Mouse (Mus musculus): ENCODE results near the gene Crim1.

Crim1 gene

DNA sequence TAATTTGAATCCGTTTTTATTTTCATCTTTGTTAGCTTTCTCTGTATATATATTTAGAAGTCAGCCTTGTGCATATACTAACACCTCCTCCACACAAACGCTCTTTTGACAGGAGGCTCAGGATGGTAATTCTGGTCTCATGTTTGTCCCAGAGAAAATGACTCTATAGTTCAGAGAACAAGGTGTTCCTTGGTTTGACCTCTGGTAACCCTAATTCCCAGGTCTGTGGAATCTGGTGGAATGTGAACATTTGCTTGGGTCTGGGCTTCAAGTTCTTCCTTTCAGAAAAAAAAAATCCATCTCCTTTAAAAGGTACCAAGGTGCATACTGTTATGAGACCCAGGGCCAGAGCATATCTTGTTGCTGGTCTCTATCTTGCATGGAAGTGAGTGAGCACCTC, 9.6 kb downstream of the Crim1 start:
- DNase-seq (ENCODE audit: low read depth, low spot score) = no peak

- peak; percentile 22 for DNase-seq (ENCODE audit: low read depth, low spot score)
Observed at GRCm38 (mm10) chr17:78211881-78212280, 11.8 kb downstream of the Crim1 start.

GRCm38 (mm10) chr17:78213128-78213527, 13.1 kb downstream of the Crim1 start:
- DNase-seq (ENCODE audit: low read depth, low spot score) = no peak

DNA sequence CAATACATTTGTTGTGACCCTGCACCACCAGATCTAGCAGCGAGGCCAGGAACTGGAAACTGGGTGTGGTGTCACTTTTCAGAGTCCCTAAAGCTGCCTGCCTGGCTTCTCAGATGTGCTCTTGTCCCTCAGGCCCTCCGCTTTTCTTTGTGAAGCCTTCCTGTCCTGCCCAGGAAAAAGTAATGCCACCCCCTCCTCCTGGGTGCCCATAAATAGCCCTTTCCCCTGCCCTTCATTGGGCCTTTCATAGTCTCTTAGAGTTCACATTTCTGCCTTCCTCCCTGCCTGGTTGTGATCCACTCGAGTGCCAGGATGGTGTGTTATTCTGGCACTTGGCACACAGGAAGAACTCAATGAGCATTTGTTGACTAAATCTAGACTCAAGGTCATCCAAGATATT, 16.5 kb downstream of the Crim1 start:
- DNase-seq (ENCODE audit: low read depth, low spot score) = no peak

DNA sequence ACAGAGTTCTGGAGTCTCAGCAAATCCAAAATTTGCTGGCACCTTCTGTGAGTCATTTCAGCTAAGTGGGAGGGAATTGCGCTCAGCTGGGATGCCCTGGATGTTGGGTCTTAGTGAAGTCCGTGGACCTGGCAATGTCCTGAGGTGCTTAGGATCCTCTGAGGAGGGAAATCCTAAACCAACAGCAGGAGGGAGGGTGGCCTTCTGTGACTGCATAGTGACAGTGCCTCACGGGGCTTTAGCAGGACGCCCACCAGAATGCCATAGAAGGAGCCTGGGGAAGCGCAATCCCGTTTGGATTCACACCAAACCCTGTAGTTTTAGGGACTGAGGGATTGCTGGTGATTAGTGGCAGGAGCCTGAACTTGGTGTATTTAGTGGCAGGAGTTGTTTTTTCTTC, 17.4 kb downstream of the Crim1 start:
- no peak for DNase-seq (ENCODE audit: low read depth, low spot score)

- DNase-seq (ENCODE audit: low read depth, low spot score) = no peak
Observed at GRCm38 (mm10) chr17:78218506-78219232, 18.6 kb downstream of the Crim1 start.

DNA sequence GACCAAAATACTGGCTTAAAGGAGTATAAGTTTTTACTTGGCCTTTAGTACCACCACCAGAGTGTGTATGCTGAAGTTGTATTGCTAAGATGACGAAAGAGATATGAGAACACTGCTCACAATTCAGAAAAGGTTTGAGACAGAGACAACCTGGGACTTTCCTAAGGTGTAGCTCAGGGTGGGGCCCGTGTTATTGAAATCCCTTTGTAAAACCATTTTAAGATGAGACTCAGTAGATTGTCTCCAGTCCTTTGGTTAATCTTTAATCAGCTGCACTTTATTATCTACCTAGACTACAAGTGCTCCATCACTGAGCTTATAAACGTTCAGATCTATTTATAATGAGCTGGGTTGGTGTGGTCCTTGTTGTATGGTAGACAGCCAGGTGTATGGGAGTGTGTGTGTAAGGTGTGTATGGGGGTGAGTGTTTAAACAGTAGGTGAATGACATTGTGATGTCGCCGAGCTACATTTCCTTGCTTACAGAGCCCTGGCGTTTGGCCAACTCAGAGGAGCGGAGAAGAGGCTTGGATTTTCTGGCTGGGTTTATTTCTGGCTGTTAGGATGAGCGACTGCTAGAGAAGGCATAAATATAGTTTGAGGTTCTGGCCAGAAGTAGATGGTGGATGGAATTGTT, 21.1 kb downstream of the Crim1 start:
- DNase-seq (ENCODE audit: low read depth, low spot score) = no peak

GRCm38 (mm10) chr17:78221860-78222259, 21.8 kb downstream of the Crim1 start:
- no peak for DNase-seq (ENCODE audit: low read depth, low spot score)

DNA sequence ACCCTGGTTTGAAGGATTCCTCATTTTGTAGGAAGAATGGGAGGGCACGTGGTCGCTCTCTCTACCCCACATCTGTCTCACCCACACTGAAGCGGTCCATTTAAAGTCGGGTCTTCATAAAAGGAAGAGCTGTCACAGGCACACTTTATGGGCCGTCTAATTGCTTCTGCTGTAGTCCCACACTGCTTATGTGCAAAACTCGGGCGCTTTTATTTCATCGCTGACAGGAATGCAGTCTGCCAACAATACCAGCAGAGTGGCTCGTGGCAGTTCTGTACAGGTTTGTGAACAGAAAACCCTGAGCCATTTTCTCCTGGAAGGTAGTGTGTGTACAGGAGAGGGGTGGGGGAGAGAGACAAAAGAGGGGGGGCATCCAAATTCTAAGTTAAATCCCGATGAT, 23.9 kb downstream of the Crim1 start:
- DNase-seq (ENCODE audit: low read depth, low spot score) = peak; percentile 77

- DNase-seq (ENCODE audit: low read depth, low spot score) = no peak
Observed at GRCm38 (mm10) chr17:78225547-78225946, 25.5 kb downstream of the Crim1 start.

DNA sequence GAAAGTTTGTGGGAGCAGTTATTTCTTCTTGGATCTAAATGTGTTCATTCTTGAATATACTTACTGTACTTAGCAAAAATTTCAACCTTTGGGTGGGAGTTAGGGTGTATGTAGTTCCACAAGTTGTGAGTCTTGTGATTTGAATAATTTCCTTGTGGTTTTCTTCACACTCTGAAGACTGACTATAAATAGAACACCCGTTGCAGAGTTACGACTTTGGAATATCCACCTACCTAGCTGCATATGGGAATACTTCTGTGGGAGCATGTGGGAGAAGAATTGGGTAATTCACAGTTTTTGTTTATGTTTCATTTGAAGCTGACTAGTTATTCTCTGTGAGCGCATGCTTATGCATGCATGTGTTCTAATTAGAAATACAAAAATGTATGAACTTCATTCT, 27.2 kb downstream of the Crim1 start:
- no peak for DNase-seq (ENCODE audit: low read depth, low spot score)

DNA sequence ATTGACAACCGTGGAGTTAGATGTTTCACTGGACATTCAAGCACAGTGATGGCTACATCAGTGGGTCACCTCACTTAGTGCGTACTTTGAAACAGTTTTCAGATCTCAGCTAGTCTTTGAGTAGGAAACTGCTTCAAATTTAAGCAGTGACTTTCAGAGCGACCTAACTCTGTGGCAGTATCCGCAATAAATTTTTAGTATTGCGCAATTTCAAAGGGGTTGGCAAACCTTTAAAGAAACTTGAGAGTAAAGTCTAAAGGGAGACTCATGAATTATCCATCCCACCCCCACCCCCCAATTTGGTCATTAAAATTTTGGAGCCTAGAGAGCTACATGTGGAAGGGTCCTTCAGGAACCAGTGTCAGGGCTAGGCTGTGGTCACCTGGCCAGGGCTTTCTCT, 31.5 kb downstream of the Crim1 start:
- DNase-seq (ENCODE audit: low read depth, low spot score) = no peak

GRCm38 (mm10) chr17:78232703-78233102, 32.7 kb downstream of the Crim1 start:
- no peak for DNase-seq (ENCODE audit: low read depth, low spot score)

DNA sequence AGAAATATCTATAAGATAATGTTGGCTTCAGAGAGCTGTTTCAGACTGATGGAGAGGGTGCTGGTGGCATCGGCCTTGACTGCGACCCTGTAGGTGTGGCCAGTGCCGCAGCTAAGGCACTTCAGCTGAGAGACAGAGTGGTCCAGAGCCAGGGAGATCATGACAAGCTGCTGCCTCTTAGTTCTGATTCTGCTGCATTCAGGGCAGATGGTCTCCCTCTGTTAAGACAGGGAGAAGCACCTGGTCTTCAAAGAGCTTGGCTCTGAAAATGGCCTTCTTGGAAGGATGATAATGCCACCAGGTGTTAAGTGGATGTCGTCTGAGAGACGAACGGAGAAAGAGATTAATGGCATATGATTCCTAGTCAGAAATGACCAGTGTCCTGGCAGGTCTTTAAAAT, 33.8 kb downstream of the Crim1 start:
- no peak for DNase-seq (ENCODE audit: low read depth, low spot score)

GRCm38 (mm10) chr17:78236126-78236525, 36.1 kb downstream of the Crim1 start:
- no peak for DNase-seq (ENCODE audit: low read depth, low spot score)

DNA sequence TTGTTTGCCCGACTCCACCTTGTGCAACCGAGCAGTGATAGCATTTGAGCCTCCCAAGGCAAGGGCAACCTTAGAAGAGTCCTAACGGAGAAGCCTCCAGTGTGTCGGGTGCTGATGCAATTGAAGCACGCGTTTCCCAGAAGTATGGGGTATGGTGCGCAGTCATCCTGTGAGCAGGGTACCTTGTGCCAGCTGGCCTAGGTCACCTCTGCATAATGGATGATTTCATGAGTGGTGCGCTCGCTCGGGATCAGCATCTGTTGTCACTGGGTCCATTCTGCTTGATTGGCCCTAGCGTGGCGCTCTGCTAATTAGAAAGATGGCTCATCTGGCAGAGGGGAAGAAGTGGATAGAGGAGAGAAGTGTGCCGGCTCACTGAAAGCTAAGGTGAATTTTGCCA, 37.9 kb downstream of the Crim1 start:
- no peak for DNase-seq (ENCODE audit: low read depth, low spot score)

GRCm38 (mm10) chr17:78240161-78240560, 40.1 kb downstream of the Crim1 start:
- DNase-seq (ENCODE audit: low read depth, low spot score) = no peak

GRCm38 (mm10) chr17:78241238-78241637, 41.2 kb downstream of the Crim1 start:
- DNase-seq (ENCODE audit: low read depth, low spot score) = no peak

DNA sequence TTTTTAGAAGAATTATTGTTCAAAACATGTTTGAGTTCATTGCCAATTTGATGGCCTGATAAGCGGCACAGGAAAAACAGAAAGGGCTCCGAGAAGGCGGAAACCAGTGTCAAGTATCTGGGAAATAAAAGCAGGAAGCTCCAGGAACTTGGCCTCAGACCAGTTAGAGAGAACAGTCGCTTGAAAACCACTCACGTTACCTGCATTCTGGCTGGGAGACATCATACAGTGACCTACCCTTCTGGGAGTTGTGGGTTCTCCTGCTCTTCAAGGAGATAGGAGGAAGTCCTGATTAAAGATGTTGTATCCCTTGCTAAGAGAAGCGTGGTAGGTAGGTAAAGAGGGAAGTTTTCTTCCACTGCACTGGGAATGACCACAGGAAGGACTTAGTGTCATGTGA, 44.7 kb downstream of the Crim1 start:
- DNase-seq (ENCODE audit: low read depth, low spot score) = no peak

GRCm38 (mm10) chr17:78245444-78245843, 45.4 kb downstream of the Crim1 start:
- DNase-seq (ENCODE audit: low read depth, low spot score) = no peak

- DNase-seq (ENCODE audit: low read depth, low spot score) = no peak
Observed at GRCm38 (mm10) chr17:78246634-78247383, 46.8 kb downstream of the Crim1 start.

DNA sequence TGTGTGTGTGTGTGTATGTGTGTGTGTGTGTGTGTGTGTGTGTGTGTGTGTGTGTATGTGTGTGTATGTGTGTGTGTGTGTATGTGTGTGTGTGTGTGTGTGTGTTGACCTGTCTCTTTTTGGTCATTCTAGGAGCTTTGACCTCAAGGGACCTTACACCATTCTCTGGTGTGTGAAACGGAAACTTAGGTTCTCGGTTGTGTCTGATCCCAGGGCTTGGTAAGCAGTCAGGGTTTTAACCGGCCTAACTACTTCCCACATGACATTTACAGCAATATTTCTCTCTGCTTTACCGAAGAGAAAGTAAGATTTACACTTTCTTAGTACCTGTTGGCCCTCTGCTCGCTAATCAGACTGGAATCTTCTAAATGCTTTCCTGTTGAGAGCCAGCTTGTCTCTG, 48.1 kb downstream of the Crim1 start:
- DNase-seq (ENCODE audit: low read depth, low spot score) = no peak

DNA sequence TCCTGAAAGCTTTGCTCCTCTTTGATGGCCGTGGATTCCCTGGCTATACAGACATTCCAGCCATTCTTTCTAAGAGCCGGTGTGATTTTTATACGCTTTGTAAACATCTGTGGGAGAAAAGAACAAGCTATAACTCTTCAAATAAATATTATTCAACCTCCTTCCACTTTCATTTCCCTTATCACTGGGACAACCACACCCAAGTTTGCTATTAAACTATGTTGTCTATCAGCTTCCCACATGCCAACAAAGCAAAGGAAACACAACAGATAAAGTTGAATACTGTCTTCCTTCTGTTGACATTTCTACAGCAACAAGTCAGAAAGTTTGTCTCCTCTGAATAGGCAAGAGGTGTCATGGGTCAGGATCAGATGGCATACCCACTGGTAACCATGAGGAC, 48.9 kb downstream of the Crim1 start:
- DNase-seq (ENCODE audit: low read depth, low spot score) = no peak
